Comparison of ENCODE assay signal across 22 mouse cellular contexts in the genomic region with DNA sequence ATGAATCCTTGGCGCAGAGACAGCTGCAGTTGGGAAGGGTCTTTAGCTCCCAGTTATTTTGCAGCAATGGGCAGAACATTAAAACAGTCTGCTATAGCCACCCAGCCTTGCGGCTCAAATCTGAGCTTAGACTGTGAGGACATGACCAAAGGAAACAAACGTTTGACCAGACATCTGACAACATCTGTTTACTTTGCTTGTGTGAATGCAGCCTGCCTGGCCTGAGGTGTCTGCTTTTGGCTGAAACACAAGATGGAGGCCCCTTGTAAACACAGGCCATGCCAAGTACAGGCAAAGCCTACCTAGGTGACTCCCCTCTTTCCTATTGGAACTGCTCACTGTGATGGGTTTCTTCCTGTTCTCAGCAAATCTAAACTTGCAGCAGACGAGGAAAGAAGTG.
DNase-seq lines count a peak whose midpoint lies in the region; ATAC-seq and TF ChIP-seq lines count a peak whose summit lies in the region.
"Had no signal": no experiment of that assay in that cellular context is flagged by ENCODE, and none has a peak within 500 bp of the region (broad histone marks: within the 10 kb centered on the region; RNA-seq: fewer than 3 reads in every experiment).

No protein-coding gene starts in this region.

- no peak overlapping the region for H3K4me3 ChIP-seq in kidney, embryonic 15.5 days (replicated peaks)
- H3K4me3 ChIP-seq in ES-Bruce4 (ENCODE audit: low read depth, low read length): peak overlapping the region; percentile 7; the same call in 1 of the 2 replicates
- H3K4me3 ChIP-seq in embryonic facial prominence, embryonic 10.5 days: no peak overlapping the region
- no peak overlapping the region for H3K4me3 ChIP-seq in limb, embryonic 12.5 days (replicated peaks)
- no peak overlapping the region for H3K4me3 ChIP-seq in intestine, embryonic 15.5 days (replicated peaks)
- H3K4me3 ChIP-seq: embryonic facial prominence, embryonic 15.5 days; forebrain, embryonic 12.5 days; neural tube, embryonic 12.5 days had no signal

- TF ChIP-seq EP300 in ES-Bruce4 (IDR thresholded peaks at IDR 0.05; ENCODE audit: insufficient read depth, low read depth, low read length): no peak

- peaks cover 48% of the 10 kb centered on the region for H3K4me1 ChIP-seq in kidney, embryonic 15.5 days
- no peaks in the 10 kb centered on the region for H3K4me1 ChIP-seq in ES-Bruce4 (ENCODE audit: control insufficient read depth, insufficient read depth, low read length)
- H3K4me1 ChIP-seq in embryonic facial prominence, embryonic 10.5 days: peaks cover 52% of the 10 kb centered on the region
- H3K4me1 ChIP-seq in limb, embryonic 12.5 days (replicated peaks): peaks cover 54% of the 10 kb centered on the region
- peaks cover 19% of the 10 kb centered on the region for H3K4me1 ChIP-seq in intestine, embryonic 15.5 days (replicated peaks)
- H3K4me1 ChIP-seq: forebrain, embryonic 12.5 days had no signal

- H3K4me2 ChIP-seq in kidney, embryonic 15.5 days: no peak overlapping the region
- no peak overlapping the region for H3K4me2 ChIP-seq in limb, embryonic 12.5 days
- H3K4me2 ChIP-seq in intestine, embryonic 15.5 days (replicated peaks): no peak overlapping the region
- H3K4me2 ChIP-seq: embryonic facial prominence, embryonic 15.5 days; forebrain, embryonic 12.5 days; heart, embryonic 11.5 days; neural tube, embryonic 12.5 days had no signal

- TF ChIP-seq POLR2A in ES-Bruce4 (IDR thresholded peaks at IDR 0.05; ENCODE audit: insufficient read depth, low read length): no peak

- no peaks in the 10 kb centered on the region for H3K36me3 ChIP-seq in kidney, embryonic 15.5 days
- no peaks in the 10 kb centered on the region for H3K36me3 ChIP-seq in ES-Bruce4 (ENCODE audit: control insufficient read depth, insufficient read depth, low read length, poor library complexity, severe bottlenecking)
- no peaks in the 10 kb centered on the region for H3K36me3 ChIP-seq in embryonic facial prominence, embryonic 10.5 days (replicated peaks)
- H3K36me3 ChIP-seq in limb, embryonic 12.5 days: no peaks in the 10 kb centered on the region
- H3K36me3 ChIP-seq in intestine, embryonic 15.5 days: no peaks in the 10 kb centered on the region
- H3K36me3 ChIP-seq: embryonic facial prominence, embryonic 15.5 days; forebrain, embryonic 12.5 days; neural tube, embryonic 12.5 days had no signal

- WGBS in kidney, embryonic 15.5 days: 52% methylated on average over 4 of the region's 4 CpGs
- WGBS in embryonic facial prominence, embryonic 10.5 days: 61% methylated on average over 4 of the region's 4 CpGs
- WGBS in limb, embryonic 12.5 days: 27% methylated on average over 4 of the region's 4 CpGs
- 51% methylated on average over 4 of the region's 4 CpGs for WGBS in intestine, embryonic 15.5 days

- no peak for ATAC-seq in kidney, embryonic 15.5 days (replicated peaks; ENCODE audit: low FRiP score)
- ATAC-seq in limb, embryonic 12.5 days (ENCODE audit: insufficient number of reproducible peaks, insufficient read depth, low FRiP score, low TSS enrichment, low read depth): no peak
- ATAC-seq in intestine, embryonic 15.5 days: no peak
- ATAC-seq: intestine, embryonic 16.5 days; lung, postnatal 0 days; midbrain, embryonic 16.5 days had no signal

- no peak for DNase-seq in kidney, adult 11 months
- no peak for DNase-seq in embryonic facial prominence, embryonic 10.5 days (ENCODE audit: low spot score)
- DNase-seq in cerebellum, postnatal 10 days: no peak
- DNase-seq: adrenal gland, adult 2 months; cerebellum, adult 11-12 months; cerebellum, postnatal 36 days; gastrocnemius, postnatal 36 days; heart, postnatal 36 days; right cerebral cortex, postnatal 25 days; thymus, postnatal 4 days had no signal

- no peak overlapping the region for H3K9ac ChIP-seq in kidney, embryonic 15.5 days
- no peak overlapping the region for H3K9ac ChIP-seq in ES-Bruce4 (ENCODE audit: low read depth, poor library complexity, severe bottlenecking)
- H3K9ac ChIP-seq in limb, embryonic 12.5 days (replicated peaks): no peak overlapping the region
- no peak overlapping the region for H3K9ac ChIP-seq in intestine, embryonic 15.5 days
- H3K9ac ChIP-seq: embryonic facial prominence, embryonic 15.5 days; forebrain, embryonic 12.5 days; liver, embryonic 14.5 days; neural tube, embryonic 12.5 days had no signal

- peak overlapping the region; percentile 67 for H3K27ac ChIP-seq in kidney, embryonic 15.5 days
- H3K27ac ChIP-seq in ES-Bruce4 (ENCODE audit: insufficient read depth, low read length): no peak overlapping the region
- peak overlapping the region; percentile 74 for H3K27ac ChIP-seq in embryonic facial prominence, embryonic 10.5 days (replicated peaks)
- H3K27ac ChIP-seq in limb, embryonic 12.5 days: peak overlapping the region; percentile 87
- no peak overlapping the region for H3K27ac ChIP-seq in intestine, embryonic 15.5 days
- H3K27ac ChIP-seq: embryonic facial prominence, embryonic 15.5 days; forebrain, embryonic 12.5 days; liver, embryonic 14.5 days; neural tube, embryonic 12.5 days had no signal

- no peaks in the 10 kb centered on the region for H3K9me3 ChIP-seq in kidney, embryonic 15.5 days (replicated peaks)
- H3K9me3 ChIP-seq in ES-Bruce4 (replicated peaks; ENCODE audit: control insufficient read depth, insufficient read depth, low read length, poor library complexity, severe bottlenecking): no peaks in the 10 kb centered on the region
- no peaks in the 10 kb centered on the region for H3K9me3 ChIP-seq in embryonic facial prominence, embryonic 10.5 days
- H3K9me3 ChIP-seq in limb, embryonic 12.5 days: no peaks in the 10 kb centered on the region
- H3K9me3 ChIP-seq in intestine, embryonic 15.5 days: no peaks in the 10 kb centered on the region
- H3K9me3 ChIP-seq: embryonic facial prominence, embryonic 15.5 days; forebrain, embryonic 12.5 days; neural tube, embryonic 12.5 days had no signal

- no peaks in the 10 kb centered on the region for H3K27me3 ChIP-seq in kidney, embryonic 15.5 days
- no peaks in the 10 kb centered on the region for H3K27me3 ChIP-seq in ES-Bruce4 (ENCODE audit: control insufficient read depth, insufficient read depth, low read length, poor library complexity, severe bottlenecking)
- 0 out of 2 replicates have a peak, but pooled peaks cover 9% of the 10 kb centered on the region for H3K27me3 ChIP-seq in embryonic facial prominence, embryonic 10.5 days (replicated peaks; ENCODE audit: low read depth, poor library complexity, severe bottlenecking)
- H3K27me3 ChIP-seq in limb, embryonic 12.5 days: no peaks in the 10 kb centered on the region
- no peaks in the 10 kb centered on the region for H3K27me3 ChIP-seq in intestine, embryonic 15.5 days (replicated peaks)
- H3K27me3 ChIP-seq: embryonic facial prominence, embryonic 15.5 days; neural tube, embryonic 12.5 days had no signal

- no peak for TF ChIP-seq CTCF in ES-Bruce4 (IDR thresholded peaks at IDR 0.05; ENCODE audit: low read depth, low read length)

Comparison
In these comparisons a context has a peak if more than half of its experiments do, and no peak if none do; other contexts are left out.
1. H3K27ac ChIP-seq: peak in kidney, embryonic 15.5 days (single experiment), embryonic facial prominence, embryonic 10.5 days (single experiment) and limb, embryonic 12.5 days (single experiment); none in ES-Bruce4 (single experiment) and intestine, embryonic 15.5 days (single experiment).